Mouse (Mus musculus): ENCODE results near the gene Mgat3. TPM values are rescaled to one million over a fixed set of nuclear protein-coding genes. Genes with fewer than 3 reads are reported as not detected.

Gene Mgat3
- total and polyA plus RNA-seq, 2 experiments from 2014 or later, result 13.5 to 106 TPM

GRCm38 (mm10) chr15:80259406-80260045, 86.0 kb downstream of the Mgat3 start:
- Histone ChIP-seq H3K4me3 (ENCODE audit: low read length) (no peak overlapping the region), H3K4me1 (ENCODE audit: insufficient read depth, low read length) (peaks cover 20% of the 10 kb centered on the region), H3K9ac (replicated peaks; ENCODE audit: low read length) (no peak overlapping the region), H3K4me2 (ENCODE audit: low read depth, low read length) (no peak overlapping the region), H3K36me3 (ENCODE audit: insufficient read depth, low read length) (peaks cover 33% of the 10 kb centered on the region), H3K27me3 (ENCODE audit: insufficient read depth, low read length) (no peaks in the 10 kb centered on the region), H3K9me3 (ENCODE audit: low read length) (no peaks in the 10 kb centered on the region), H3K27ac (no peak overlapping the region)
- 56% methylated on average over 8 of the region's 8 CpGs for WGBS
- ATAC-seq, result no peak
- no peak for TF ChIP-seq CTCF (IDR thresholded peaks at IDR 0.05; ENCODE audit: low read depth)
- DNase-seq (ENCODE audit: low spot score), result no peak

DNA sequence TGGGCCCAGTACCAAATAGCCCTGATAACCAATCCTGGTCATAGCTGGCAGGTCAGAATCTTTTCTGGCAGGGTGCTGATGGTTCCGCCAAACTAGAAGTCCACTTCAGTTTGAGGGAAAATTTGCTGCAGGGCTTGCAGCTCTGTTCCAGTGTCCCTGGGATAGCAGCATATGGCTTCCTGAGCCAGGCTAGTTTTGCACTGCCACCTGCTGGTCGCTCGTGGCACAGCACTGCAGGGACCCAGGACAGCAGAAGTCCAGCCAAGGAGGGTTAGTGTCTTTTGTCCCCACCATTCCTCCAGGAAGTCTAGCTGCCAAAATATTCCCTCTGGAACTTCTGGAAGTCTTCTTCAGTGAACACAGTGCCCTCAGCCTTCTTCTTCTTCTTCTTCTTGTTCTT, 87.2 kb downstream of the Mgat3 start:
- Histone ChIP-seq H3K9ac (replicated peaks; ENCODE audit: low read length) (no peak overlapping the region), H3K36me3 (ENCODE audit: insufficient read depth, low read length) (peaks cover 33% of the 10 kb centered on the region), H3K4me2 (ENCODE audit: low read depth, low read length) (no peak overlapping the region), H3K4me3 (ENCODE audit: low read length) (no peak overlapping the region), H3K4me1 (ENCODE audit: insufficient read depth, low read length) (peaks cover 20% of the 10 kb centered on the region), H3K27me3 (ENCODE audit: insufficient read depth, low read length) (no peaks in the 10 kb centered on the region), H3K9me3 (ENCODE audit: low read length) (no peaks in the 10 kb centered on the region), H3K27ac (no peak overlapping the region)
- DNase-seq (ENCODE audit: low spot score) (peak; percentile 90), ATAC-seq (no peak)
- WGBS, result 13% methylated on average over 3 of the region's 3 CpGs
- TF ChIP-seq CTCF (IDR thresholded peaks at IDR 0.05; ENCODE audit: low read depth), result peak; percentile 97

DNA sequence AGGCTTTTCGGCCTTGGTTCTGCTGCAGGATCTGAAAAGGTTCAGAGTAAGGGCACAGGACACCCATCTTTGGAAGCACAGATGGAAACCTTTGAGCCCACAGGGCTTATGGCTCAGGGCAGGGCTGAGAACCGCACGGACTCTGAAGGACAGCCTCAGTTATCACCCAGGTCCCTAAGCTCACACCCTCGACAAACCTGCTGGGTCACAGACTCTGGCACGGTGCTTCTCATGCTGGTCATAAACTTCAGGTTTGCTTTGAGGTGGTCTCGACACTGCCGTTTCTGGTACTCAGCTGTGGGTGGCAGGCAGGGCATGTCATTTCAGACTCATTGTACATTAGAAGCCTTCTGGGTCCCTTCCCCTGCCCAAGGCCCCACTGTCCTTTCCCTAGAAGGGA, 87.6 kb downstream of the Mgat3 start:
- Histone ChIP-seq H3K9ac (replicated peaks; ENCODE audit: low read length) (no peak overlapping the region), H3K4me3 (ENCODE audit: low read length) (no peak overlapping the region), H3K36me3 (ENCODE audit: insufficient read depth, low read length) (peaks cover 32% of the 10 kb centered on the region), H3K9me3 (ENCODE audit: low read length) (no peaks in the 10 kb centered on the region), H3K27ac (no peak overlapping the region), H3K4me1 (ENCODE audit: insufficient read depth, low read length) (peaks cover 20% of the 10 kb centered on the region), H3K27me3 (ENCODE audit: insufficient read depth, low read length) (no peaks in the 10 kb centered on the region), H3K4me2 (ENCODE audit: low read depth, low read length) (no peak overlapping the region)
- no peak for TF ChIP-seq CTCF (IDR thresholded peaks at IDR 0.05; ENCODE audit: low read depth)
- ATAC-seq (no peak), DNase-seq (ENCODE audit: low spot score) (no peak)
- 79% methylated on average over 7 of the region's 7 CpGs for WGBS

GRCm38 (mm10) chr15:80263610-80264575, 90.4 kb downstream of the Mgat3 start, which contains the start of gene Rps19bp1:
Rps19bp1 (minus strand) TSS chr15:80264315.
- DNase-seq (ENCODE audit: low spot score) (peak; percentile 96), ATAC-seq (peak; percentile 90)
- Histone ChIP-seq H3K9me3 (ENCODE audit: low read length) (no peaks in the 10 kb centered on the region), H3K4me2 (ENCODE audit: low read depth, low read length) (peak within 1 kb of the TSS; percentile 86), H3K27me3 (ENCODE audit: insufficient read depth, low read length) (no peaks in the 10 kb centered on the region), H3K4me1 (ENCODE audit: insufficient read depth, low read length) (peaks cover 7% of the 10 kb centered on the region), H3K9ac (replicated peaks; ENCODE audit: low read length) (peak within 1 kb of the TSS; percentile 77), H3K4me3 (ENCODE audit: low read length) (peak within 1 kb of the TSS; percentile 95), H3K27ac (peak within 1 kb of the TSS; percentile 72), H3K36me3 (ENCODE audit: insufficient read depth, low read length) (0 out of 2 replicates have a peak, but pooled peaks cover 5% of the 10 kb centered on the region)
- no peak for TF ChIP-seq CTCF (IDR thresholded peaks at IDR 0.05; ENCODE audit: low read depth)
- 1% methylated on average over 65 of the region's 66 CpGs for WGBS

Other genes starting within 250 kb of the Mgat3 start
- gene Cbx7, start 202.6 kb upstream of the Mgat3 start, total RNA-seq (2014; rRNA removed), result 5.1 and 9.5 TPM in 2 replicates
- gene Cbx7, start 202.6 kb upstream of the Mgat3 start, polyA plus RNA-seq (2015; fragmentation: Nextera tagmentation; extraction: Ambion mirVana), result 2.9 and 3.1 TPM in 2 replicates
- gene Pdgfb, start 158.7 kb upstream of the Mgat3 start, total RNA-seq (2014; rRNA removed), result 31.0 and 33.4 TPM in 2 replicates
- gene Pdgfb, start 158.7 kb upstream of the Mgat3 start, polyA plus RNA-seq (2015; fragmentation: Nextera tagmentation; extraction: Ambion mirVana), result 8.3 and 9.5 TPM in 2 replicates
- gene Syngr1, start 82.4 kb upstream of the Mgat3 start, total RNA-seq (2014; rRNA removed), result 155 and 157 TPM in 2 replicates
- gene Syngr1, start 82.4 kb upstream of the Mgat3 start, polyA plus RNA-seq (2015; fragmentation: Nextera tagmentation; extraction: Ambion mirVana), result 73.4 and 78.6 TPM in 2 replicates
- 599 and 600 TPM in 2 replicates for gene Rpl3, start 81.9 kb upstream of the Mgat3 start, total RNA-seq (2014; rRNA removed)
- gene Rpl3, start 81.9 kb upstream of the Mgat3 start, polyA plus RNA-seq (2015; fragmentation: Nextera tagmentation; extraction: Ambion mirVana), result 527 and 544 TPM in 2 replicates
- gene Tab1, start 40.6 kb upstream of the Mgat3 start, total RNA-seq (2014; rRNA removed), result 55.0 and 58.6 TPM in 2 replicates
- 26.5 and 27.9 TPM in 2 replicates for gene Tab1, start 40.6 kb upstream of the Mgat3 start, polyA plus RNA-seq (2015; fragmentation: Nextera tagmentation; extraction: Ambion mirVana)
- 46.3 and 51.1 TPM in 2 replicates for gene Mief1, start 60.3 kb downstream of the Mgat3 start, total RNA-seq (2014; rRNA removed)
- 20.3 and 22.0 TPM in 2 replicates for gene Mief1, start 60.3 kb downstream of the Mgat3 start, polyA plus RNA-seq (2015; fragmentation: Nextera tagmentation; extraction: Ambion mirVana)
- gene AC140267.1, start 62.1 kb downstream of the Mgat3 start, total RNA-seq (2014; rRNA removed), result not detected in 2 replicates
- not detected in 2 replicates for gene AC140267.1, start 62.1 kb downstream of the Mgat3 start, polyA plus RNA-seq (2015; fragmentation: Nextera tagmentation; extraction: Ambion mirVana)
- 140 and 157 TPM in 2 replicates for gene Atf4, start 81.5 kb downstream of the Mgat3 start, total RNA-seq (2014; rRNA removed)
- 104 and 109 TPM in 2 replicates for gene Atf4, start 81.5 kb downstream of the Mgat3 start, polyA plus RNA-seq (2015; fragmentation: Nextera tagmentation; extraction: Ambion mirVana)
- 29.0 and 51.6 TPM in 2 replicates for gene Rps19bp1, start 90.6 kb downstream of the Mgat3 start, total RNA-seq (2014; rRNA removed)
- 78.4 and 81.3 TPM in 2 replicates for gene Rps19bp1, start 90.6 kb downstream of the Mgat3 start, polyA plus RNA-seq (2015; fragmentation: Nextera tagmentation; extraction: Ambion mirVana)
- 10.8 and 14.0 TPM in 2 replicates for gene Cacna1i, start 113.5 kb downstream of the Mgat3 start, total RNA-seq (2014; rRNA removed)
- gene Cacna1i, start 113.5 kb downstream of the Mgat3 start, polyA plus RNA-seq (2015; fragmentation: Nextera tagmentation; extraction: Ambion mirVana), result 0.47 and 0.50 TPM in 2 replicates